Mouse (Mus musculus) liver, embryonic 14.5 days (tissue): ENCODE measurements at regions not wholly inside any gene's neighbourhood (a gene's known extent, or its start where the extent isn't known, plus 50 kb on each side); places are given as distances from the start of the nearest gene placed in this dataset.

Experiments used
- ATAC-seq: fragments of 200-750 bp; cut with Nextera tagmentation; 2 replicates; pipeline ENCODE4 v1.8.0; 2017; ENCODE audit warnings: moderate number of reproducible peaks, mild to moderate bottlenecking, moderate library complexity; ENCODE audit not compliant: insufficient read depth
- DNase-seq, 3 experiments: peaks; one replicate each; pipeline ENCODE4 v3.0.0-alpha.2; 2012 to 2013; ENCODE audit warnings: low read depth in 3 of 3, low spot score in 3 of 3
- H3K27ac ChIP-seq: fragments of 300-500 bp; sonication (generic); 2 replicates; pipeline ENCODE4 v1.5.1; 2014; ENCODE audit warnings: moderate library complexity, mild to moderate bottlenecking, control low read depth, inconsistent platforms
- H3K27me3 ChIP-seq: fragments of 300-500 bp; sonication (generic); 2 replicates; pipeline ENCODE4 v1.6.1; 2014; ENCODE audit warnings: mild to moderate bottlenecking, low read length, moderate library complexity; ENCODE audit not compliant: control insufficient read depth, insufficient read depth
- H3K36me3 ChIP-seq: fragments of 300-500 bp; sonication (generic); replicated peaks from 2 replicates; pipeline ENCODE4 v1.6.1; 2014; ENCODE audit warnings: low read depth; ENCODE audit not compliant: control insufficient read depth, insufficient read depth
- H3K4me1 ChIP-seq, 2 experiments: fragments of 200-500 bp in 1 of 2; fragments of 300-500 bp in 1 of 2; sonication (generic) in 1 of 2; replicated peaks; 2 replicates each; pipeline ENCODE4 v1.6.1; 2012 to 2014; ENCODE audit warnings: antibody characterized with exemption in 1 of 2, inconsistent platforms in 1 of 2, low read length in 1 of 2; ENCODE audit not compliant: control insufficient read depth in 2 of 2, insufficient read depth in 2 of 2
- H3K4me2 ChIP-seq: fragments of 300-500 bp; sonication (generic); 2 replicates; pipeline ENCODE4 v1.6.1; 2014; ENCODE audit warnings: low read depth, mild to moderate bottlenecking, control low read depth, moderate library complexity
- H3K4me3 ChIP-seq, 2 experiments: fragments of 200-500 bp in 1 of 2; fragments of 300-500 bp in 1 of 2; sonication (generic) in 1 of 2; 2 replicates each; pipeline ENCODE4 v1.5.1; 2012 to 2014; ENCODE audit warnings: low read depth in 2 of 2, low read length in 2 of 2, mild to moderate bottlenecking in 2 of 2, control low read depth in 1 of 2, inconsistent platforms in 1 of 2, moderate library complexity in 1 of 2; ENCODE audit not compliant: insufficient read depth in 1 of 2
- H3K9ac ChIP-seq: fragments of 300-500 bp; sonication (generic); replicated peaks from 2 replicates; pipeline ENCODE4 v1.6.1; 2014; ENCODE audit warnings: mild to moderate bottlenecking, control low read depth, moderate library complexity
- H3K9me3 ChIP-seq: fragments of 300-500 bp; sonication (generic); 2 replicates; pipeline ENCODE4 v1.6.1; 2016; ENCODE audit warnings: low read length, mixed read lengths; ENCODE audit not compliant: control insufficient read depth
- CTCF ChIP-seq: IDR thresholded peaks from 2 replicates; pipeline ENCODE4 v1.5.1; 2016; ENCODE audit warnings: antibody characterized with exemption, low read depth, control low read depth
- EP300 ChIP-seq: IDR thresholded peaks from 2 replicates; pipeline ENCODE4 v1.6.1; 2016; ENCODE audit warnings: antibody characterized with exemption, low read depth
- WGBS: fragments of 180-500 bp; shearing (Covaris S2); extraction: QIAGEN DNeasy Blood & Tissue Kit; methylation state at CpG from one replicate; pipeline ENCODE4 v1.1.7; 2014; ENCODE audit not compliant: insufficient replicate concordance; 5-methylcytosine and 5-hydroxymethylcytosine counted together

DNA sequence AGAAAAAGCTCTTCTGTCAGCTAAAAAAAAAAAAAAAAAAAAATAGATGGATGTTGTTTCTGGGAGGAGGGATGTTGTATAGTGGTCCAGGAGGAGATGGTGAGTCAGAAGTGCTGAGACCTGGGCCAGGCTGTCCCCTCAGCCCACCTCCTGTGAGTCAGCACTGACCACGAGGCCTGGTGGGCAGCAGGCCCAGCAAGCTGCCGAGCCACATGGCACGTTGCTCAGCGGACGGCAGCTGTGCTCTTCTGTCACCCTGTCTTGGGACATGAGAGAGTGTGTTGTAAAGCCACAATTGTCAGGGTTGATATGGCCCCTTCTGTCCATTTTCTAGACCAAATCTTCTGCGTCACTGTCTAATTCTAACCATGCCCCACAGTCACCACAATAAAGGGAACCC, 83.9 kb downstream of the Ttc32 start:
- Histone ChIP-seq H3K27me3 (no peaks in the 10 kb centered on the region), H3K9ac (no peak overlapping the region), H3K27ac (no peak overlapping the region), H3K36me3 (no peaks in the 10 kb centered on the region), H3K4me3 (no peak overlapping the region), H3K9me3 (no peaks in the 10 kb centered on the region), H3K4me1 (no peaks in the 10 kb centered on the region), H3K4me2 (no peak overlapping the region)
- DNase-seq (no peak), ATAC-seq (no peak)
- TF ChIP-seq CTCF: no peak
- no peak for TF ChIP-seq EP300
- WGBS: 60% methylated on average over 6 of the region's 6 CpGs

DNA sequence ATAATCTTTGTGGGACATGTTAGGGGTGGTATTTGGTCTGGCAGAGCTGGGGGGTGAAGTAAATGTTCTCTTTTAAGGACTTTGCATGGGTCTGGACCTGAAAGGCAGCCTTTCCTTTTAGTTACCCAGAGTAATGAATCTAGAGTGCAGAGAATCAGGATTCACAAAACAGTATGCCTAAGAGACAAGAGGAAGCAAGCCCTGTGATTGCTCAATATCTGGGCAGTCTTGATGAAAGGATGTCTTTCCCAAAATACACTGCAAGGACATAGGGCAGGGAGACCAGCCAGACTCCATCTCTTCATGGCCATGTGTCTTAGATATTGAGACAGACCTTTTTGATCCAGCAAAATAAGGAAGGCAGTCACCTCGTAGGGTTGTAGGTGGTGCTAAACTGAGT, 84.3 kb downstream of the Ttc32 start:
- ATAC-seq: no peak
- no peak for DNase-seq
- no peaks in the 10 kb centered on the region for H3K27me3 ChIP-seq
- no peak overlapping the region for H3K4me3 ChIP-seq
- no peaks in the 10 kb centered on the region for H3K36me3 ChIP-seq
- H3K27ac ChIP-seq: no peak overlapping the region
- 56% methylated on average over 1 of the region's 1 CpGs for WGBS
- H3K4me1 ChIP-seq: no peaks in the 10 kb centered on the region
- no peak overlapping the region for H3K9ac ChIP-seq
- no peak overlapping the region for H3K4me2 ChIP-seq
- no peak for TF ChIP-seq EP300
- TF ChIP-seq CTCF: no peak
- no peaks in the 10 kb centered on the region for H3K9me3 ChIP-seq

DNA sequence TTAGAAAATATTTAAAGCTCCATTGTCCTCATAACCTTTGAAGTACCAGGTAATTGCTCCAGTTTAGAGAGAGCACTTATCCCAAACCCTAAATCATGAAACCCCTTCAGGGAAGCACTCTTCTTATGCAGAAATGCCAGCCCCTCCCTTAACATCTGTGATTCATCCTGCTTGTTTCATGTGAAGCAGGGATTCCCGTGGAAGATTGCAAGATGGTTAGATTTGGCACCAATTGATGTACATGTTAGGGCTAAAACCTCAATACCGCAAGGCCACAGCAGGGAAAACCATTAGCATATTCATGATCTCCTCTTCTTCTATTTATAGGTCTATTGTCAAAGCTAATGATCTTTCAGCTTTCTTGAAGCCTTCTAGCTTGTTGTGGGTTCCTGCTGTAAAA, 88.8 kb downstream of the Ttc32 start:
- Histone ChIP-seq H3K4me2 (no peak overlapping the region), H3K9me3 (no peaks in the 10 kb centered on the region), H3K27me3 (no peaks in the 10 kb centered on the region), H3K36me3 (no peaks in the 10 kb centered on the region), H3K4me1 (no peaks in the 10 kb centered on the region), H3K9ac (no peak overlapping the region), H3K27ac (no peak overlapping the region), H3K4me3 (no peak overlapping the region)
- TF ChIP-seq CTCF (no peak), EP300 (no peak)
- 38% methylated on average over 2 of the region's 2 CpGs for WGBS
- DNase-seq (no peak), ATAC-seq (no peak)

DNA sequence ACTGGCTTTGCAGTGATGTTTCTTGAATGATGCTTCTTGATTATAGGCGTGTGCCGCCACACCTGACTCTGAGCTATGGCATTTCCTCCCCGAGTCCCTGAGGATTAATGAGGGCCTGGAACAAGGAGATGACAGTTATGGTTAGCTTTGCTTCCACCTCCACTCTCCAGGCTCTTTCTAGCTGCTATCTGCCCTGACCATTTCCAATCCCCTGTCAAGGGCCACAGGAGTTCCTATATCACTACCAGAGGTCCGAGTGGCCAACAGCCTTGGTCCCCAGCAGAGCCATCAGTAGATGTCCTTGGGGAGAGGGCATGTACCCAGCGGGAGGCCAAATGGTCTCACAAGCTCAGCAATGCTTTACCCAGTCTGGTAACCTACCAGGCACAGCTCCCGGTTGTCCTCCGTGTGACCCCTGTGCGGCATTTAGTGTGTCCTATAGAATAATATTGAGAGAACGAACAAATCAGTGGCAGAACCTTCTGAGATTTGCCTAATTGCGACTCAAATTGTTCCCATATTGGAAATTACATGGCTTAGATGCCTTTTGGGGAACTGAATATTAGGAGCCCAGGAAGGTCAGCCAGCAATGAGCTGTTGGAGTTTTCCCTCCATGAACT, 98.2 kb downstream of the Ttc32 start:
- Histone ChIP-seq H3K4me1 (no peaks in the 10 kb centered on the region), H3K9ac (no peak overlapping the region), H3K4me2 (no peak overlapping the region), H3K4me3 (no peak overlapping the region), H3K36me3 (no peaks in the 10 kb centered on the region), H3K27me3 (no peaks in the 10 kb centered on the region), H3K27ac (no peak overlapping the region), H3K9me3 (no peaks in the 10 kb centered on the region)
- ATAC-seq (no peak), DNase-seq (no peak)
- TF ChIP-seq CTCF: no peak
- no peak for TF ChIP-seq EP300
- WGBS: 60% methylated on average over 10 of the region's 10 CpGs

DNA sequence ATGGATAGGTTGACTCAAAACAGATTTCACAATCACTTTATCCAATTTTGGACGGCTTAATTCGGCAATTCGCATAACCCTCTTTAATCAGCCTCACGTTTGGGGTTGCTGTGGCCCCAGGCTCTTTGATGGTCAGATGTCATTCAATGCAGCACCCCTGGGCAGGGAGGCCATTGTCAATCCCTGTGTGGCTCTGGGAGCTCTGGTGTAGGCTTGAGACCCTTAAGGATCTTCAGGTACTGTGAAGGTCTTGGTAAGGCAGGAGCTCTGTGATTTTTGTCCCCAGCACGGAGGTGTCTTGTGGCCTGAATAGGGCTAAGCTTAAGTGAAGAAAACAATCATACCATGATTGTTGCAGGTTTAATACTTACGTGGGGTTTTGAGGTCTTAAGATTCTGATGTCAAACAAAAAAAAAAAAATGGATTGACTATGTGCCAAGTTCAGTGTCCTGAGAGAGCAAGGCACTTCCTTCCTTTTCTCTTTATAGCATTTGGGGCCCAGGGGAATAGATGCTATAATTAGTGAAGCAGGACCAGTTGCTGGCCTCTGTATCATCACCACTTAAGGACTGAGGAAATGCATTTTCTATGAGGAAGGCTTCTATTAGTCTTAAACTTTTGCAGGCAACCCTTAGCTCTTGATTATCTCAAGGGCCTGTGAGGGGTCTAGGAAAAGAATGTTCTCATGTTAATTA, 98.9 kb downstream of the Ttc32 start:
- no peaks in the 10 kb centered on the region for H3K27me3 ChIP-seq
- WGBS: 57% methylated on average over 6 of the region's 6 CpGs
- no peaks in the 10 kb centered on the region for H3K9me3 ChIP-seq
- H3K4me2 ChIP-seq: no peak overlapping the region
- no peaks in the 10 kb centered on the region for H3K36me3 ChIP-seq
- no peak overlapping the region for H3K27ac ChIP-seq
- TF ChIP-seq CTCF (no peak), EP300 (no peak)
- no peaks in the 10 kb centered on the region for H3K4me1 ChIP-seq
- no peak overlapping the region for H3K4me3 ChIP-seq
- ATAC-seq (no peak), DNase-seq (no peak)
- H3K9ac ChIP-seq: no peak overlapping the region
